Mouse (Mus musculus) fat pad, adult 2 months (tissue): Measurements from ENCODE around the gene Lpar4.

ENCODE experiments used
- DNase-seq: peaks from one replicate; pipeline ENCODE4 v3.0.0-alpha.2; 2011; ENCODE audit warnings: low read depth, low spot score; ENCODE audit errors: extremely low read depth

Lpar4 gene

GRCm38 (mm10) chrX:106920175-106920827 lies at the start of gene Lpar4:
Gene Lpar4, plus strand, starts transcription at chrX:106920625.
- DNase-seq = no peak

GRCm38 (mm10) chrX:106871426-106871825 lies 49.0 kb upstream of the Lpar4 start:
- DNase-seq = no peak

DNA sequence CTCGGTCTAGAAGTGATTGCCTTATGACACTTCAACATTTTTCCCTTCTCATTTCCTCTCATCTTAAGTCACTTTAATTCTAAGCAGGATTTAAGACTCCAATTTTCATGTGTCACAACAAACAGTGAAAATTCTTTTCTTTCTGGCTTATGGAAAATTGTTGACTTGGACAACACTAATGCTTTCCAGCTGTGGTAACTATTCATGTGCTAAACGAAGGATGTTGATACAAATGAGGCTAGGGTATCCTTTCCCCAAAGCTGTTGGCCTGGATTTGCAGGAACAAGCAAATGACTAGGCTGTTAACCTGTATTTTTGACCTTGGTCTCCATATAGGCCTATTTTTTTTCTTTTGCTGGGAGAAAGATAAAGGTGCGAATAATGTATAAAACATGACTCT lies 48.5 kb upstream of the Lpar4 start:
- no peak for DNase-seq

GRCm38 (mm10) chrX:106872315-106872714 lies 48.1 kb upstream of the Lpar4 start:
- DNase-seq = no peak

GRCm38 (mm10) chrX:106897707-106898275 lies 22.6 kb upstream of the Lpar4 start:
- no peak for DNase-seq

DNA sequence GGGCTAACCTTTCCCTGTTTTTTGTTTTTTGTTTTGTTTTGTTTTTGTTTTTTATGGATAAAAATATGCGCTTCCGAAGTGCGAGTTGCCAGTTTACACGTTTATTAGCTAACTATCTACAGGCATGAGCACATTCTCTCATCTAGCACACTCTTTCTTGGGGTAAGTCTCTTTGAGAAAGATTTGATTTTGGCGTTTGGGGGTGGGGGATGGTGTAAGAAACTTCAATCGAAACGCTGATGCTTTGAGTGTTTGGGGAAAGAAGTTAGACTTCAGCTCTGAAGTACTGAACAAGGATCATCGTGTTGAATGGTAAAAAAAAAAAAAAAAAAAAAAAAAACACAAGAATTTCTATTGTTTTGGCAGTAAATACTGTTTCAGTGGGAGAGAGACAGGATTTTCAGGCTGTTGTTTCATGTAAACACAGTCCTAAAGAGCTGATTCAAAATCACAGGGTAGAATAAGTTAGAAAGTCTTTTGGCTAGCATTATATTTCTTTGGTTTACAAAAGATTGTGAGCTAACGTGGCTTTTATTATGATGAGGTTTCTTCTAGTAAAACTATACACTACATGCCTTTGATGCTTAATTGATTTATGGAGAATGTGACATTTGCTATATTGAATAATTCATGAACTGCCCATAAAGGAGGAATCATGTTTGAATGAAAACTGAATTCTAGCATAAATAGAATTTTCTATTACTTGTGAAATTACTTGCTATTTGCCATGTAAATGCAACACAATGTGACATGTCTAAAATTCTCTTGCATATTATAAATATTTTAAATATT lies 599 bp downstream of the Lpar4 start:
- no peak for DNase-seq

- no peak for DNase-seq
These were observed 4.1 kb downstream of the Lpar4 start for GRCm38 (mm10) chrX:106924572-106924971.

GRCm38 (mm10) chrX:106939326-106939725 lies 18.9 kb downstream of the Lpar4 start:
- no peak for DNase-seq

- no peak for DNase-seq
These were observed 30.1 kb downstream of the Lpar4 start for GRCm38 (mm10) chrX:106950558-106950957.

GRCm38 (mm10) chrX:106951016-106951415 lies 30.6 kb downstream of the Lpar4 start:
- no peak for DNase-seq

- no peak for DNase-seq
These were observed 33.4 kb downstream of the Lpar4 start for GRCm38 (mm10) chrX:106953840-106954239.

- DNase-seq = no peak
These were observed 41.8 kb downstream of the Lpar4 start for GRCm38 (mm10) chrX:106962233-106962632.

GRCm38 (mm10) chrX:106964326-106964725 lies 43.9 kb downstream of the Lpar4 start:
- peak; percentile 57 for DNase-seq
